Mouse (Mus musculus) lung, adult 2 months (tissue): ENCODE results near the gene Cit. TPM values are rescaled to one million over a fixed set of nuclear protein-coding genes. Genes with fewer than 3 reads are reported as not detected.

Source experiments
- DNase-seq: peaks from one replicate; pipeline ENCODE4 v3.0.0; 2022
- H3K4me1 ChIP-seq: fragments of 200-500 bp; 2 replicates; pipeline ENCODE4 v1.6.1; 2011; ENCODE audit warnings: low read length; ENCODE audit not compliant: control insufficient read depth, insufficient read depth
- H3K4me3 ChIP-seq: fragments of 200-500 bp; replicated peaks from 2 replicates; pipeline ENCODE3; 2011; ENCODE audit warnings: low read depth, mild to moderate bottlenecking, control low read depth, low read length; ENCODE audit errors: extremely low read depth
- CTCF ChIP-seq: fragments of 200-500 bp; IDR thresholded peaks from 2 replicates; pipeline ENCODE4 v1.5.1; 2011; ENCODE audit warnings: mild to moderate bottlenecking, low read length, control low read depth; ENCODE audit not compliant: insufficient read depth
- POLR2A ChIP-seq: fragments of 200-500 bp; IDR thresholded peaks from 2 replicates; pipeline ENCODE4 v1.6.1; 2011; ENCODE audit warnings: low read depth, mild to moderate bottlenecking, control low read depth, low read length, borderline replicate concordance; ENCODE audit errors: extremely low read depth
- WGBS: fragments of 180-500 bp; shearing (Covaris S2); methylation state at CpG from one replicate; pipeline ENCODE4 v1.1.7; 2018; 5-methylcytosine and 5-hydroxymethylcytosine counted together
- polyA plus RNA-seq: library from polyadenylated mRNA; depleted of rRNA; stranded (reverse); fragments of >200 nt; gene quantifications from 2 replicates; pipeline ENCODE4 v1.2.3, GENCODE M21; 2012

Gene Cit
- polyA plus RNA-seq, 1 experiment, result 4.0 TPM

DNA sequence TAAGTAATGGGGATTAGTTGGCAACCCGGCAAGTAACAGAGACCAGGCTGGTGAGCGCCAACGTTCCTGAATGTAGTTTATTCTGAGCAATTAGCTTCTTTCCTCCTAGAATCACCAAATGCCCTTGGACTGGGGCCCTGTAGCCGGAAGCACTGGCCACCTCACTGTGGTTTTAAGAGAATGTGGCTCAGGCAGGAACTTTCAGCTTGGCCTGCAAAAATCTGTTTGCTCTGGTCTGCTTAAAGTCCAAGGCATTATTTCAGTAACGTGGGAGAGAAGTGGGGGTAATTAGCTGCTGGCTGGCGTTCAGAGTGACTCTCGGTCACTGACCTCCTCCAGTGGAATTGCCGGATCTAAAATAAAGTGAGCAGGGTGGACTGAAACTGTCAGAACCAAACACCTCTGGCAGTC is 178.2 kb downstream of the Cit start:
- WGBS, result 16% methylated on average over 8 of the region's 8 CpGs
- Histone ChIP-seq H3K4me3 (peak overlapping the region; percentile 55), H3K4me1 (peaks cover 14% of the 10 kb centered on the region)
- TF ChIP-seq POLR2A, result 0 out of 2 replicates have a peak, but pooled peaks have one; percentile 9
- TF ChIP-seq CTCF, result no peak
- DNase-seq, result no peak

DNA sequence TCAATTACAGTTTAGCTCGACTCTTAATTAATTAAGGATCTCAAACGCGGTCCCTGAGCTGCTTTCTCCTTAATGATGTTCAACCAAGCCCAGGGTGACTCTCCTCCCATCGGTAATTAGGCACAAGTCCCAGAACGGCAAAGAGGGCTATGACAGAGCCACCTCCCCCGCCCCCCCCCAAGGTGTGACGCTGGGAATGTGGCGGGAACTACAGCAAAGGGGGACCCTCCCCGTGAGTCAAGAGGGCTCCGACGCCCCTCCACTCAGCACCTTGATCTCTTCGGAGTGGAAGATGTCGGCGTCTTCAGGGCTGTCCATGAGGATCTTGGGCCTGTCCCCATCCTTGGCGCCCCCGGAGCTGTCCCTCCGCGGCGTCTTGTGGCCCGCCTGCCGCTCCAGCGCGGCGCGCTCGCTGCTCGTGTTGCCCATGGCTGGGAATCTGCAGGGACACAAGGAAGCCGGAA is 178.8 kb downstream of the Cit start:
- H3K4me3 ChIP-seq, result peak overlapping the region; percentile 55
- WGBS, result 0% methylated on average over 28 of the region's 28 CpGs
- no peak for DNase-seq
- TF ChIP-seq CTCF, result no peak
- no peak for TF ChIP-seq POLR2A
- peaks cover 11% of the 10 kb centered on the region for H3K4me1 ChIP-seq

DNA sequence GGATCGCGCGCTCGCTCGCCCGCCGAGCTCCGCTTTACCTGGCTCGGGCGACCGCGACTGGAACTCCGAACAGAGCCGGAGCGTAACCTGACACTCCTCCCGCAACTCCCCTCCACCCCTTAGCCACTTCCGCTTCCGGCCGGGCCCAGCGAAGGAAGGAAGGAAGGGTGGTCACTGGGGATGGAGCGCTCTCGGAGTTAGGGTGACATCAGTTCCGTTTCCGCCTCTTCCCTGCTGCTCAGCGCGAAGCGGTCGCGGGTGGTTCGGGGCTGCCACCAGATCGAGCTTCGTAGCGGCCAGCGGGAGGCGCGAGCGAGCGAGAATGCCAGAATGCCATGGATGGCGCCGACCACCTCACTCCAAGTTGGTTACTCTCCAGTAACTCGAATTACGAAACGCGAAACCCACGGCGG is 179.3 kb downstream of the Cit start, which contains the start of gene Prkab1:
TSS of gene Prkab1 (minus strand) at position 182 of the 413 bp plus-strand sequence.
- peaks cover 7% of the 10 kb centered on the region for H3K4me1 ChIP-seq
- peak; percentile 89 for DNase-seq
- WGBS, result under 1% methylated on average over 46 of the region's 46 CpGs
- peak within 1 kb of the TSS; percentile 55 for H3K4me3 ChIP-seq
- TF ChIP-seq POLR2A (peak; percentile 84), CTCF (peak; percentile 45)

DNA sequence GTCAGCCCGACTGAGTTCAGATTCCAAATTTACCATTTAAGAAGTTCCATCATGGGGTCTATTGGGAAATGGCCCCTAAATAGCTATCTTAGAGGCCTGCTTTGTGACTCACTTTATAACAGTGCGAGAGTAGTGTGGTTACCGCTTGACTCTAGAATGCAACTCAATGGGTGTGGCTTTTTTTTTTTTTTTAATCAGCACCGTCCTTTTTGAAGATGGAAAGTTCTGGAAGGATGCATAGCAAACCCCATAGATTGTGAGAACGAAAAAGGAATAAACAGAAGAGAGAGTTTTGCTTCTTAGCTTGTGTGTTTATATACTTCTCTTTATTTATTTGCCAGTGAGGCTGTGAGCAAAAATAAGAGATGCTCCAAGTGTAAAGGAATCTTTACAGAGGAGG is 181.0 kb downstream of the Cit start:
- Histone ChIP-seq H3K4me1 (peaks cover 2% of the 10 kb centered on the region; the same call in 1 of the 2 replicates), H3K4me3 (no peak overlapping the region)
- DNase-seq, result no peak
- WGBS, result 87% methylated on average over 5 of the region's 5 CpGs
- no peak for TF ChIP-seq POLR2A
- no peak for TF ChIP-seq CTCF

DNA sequence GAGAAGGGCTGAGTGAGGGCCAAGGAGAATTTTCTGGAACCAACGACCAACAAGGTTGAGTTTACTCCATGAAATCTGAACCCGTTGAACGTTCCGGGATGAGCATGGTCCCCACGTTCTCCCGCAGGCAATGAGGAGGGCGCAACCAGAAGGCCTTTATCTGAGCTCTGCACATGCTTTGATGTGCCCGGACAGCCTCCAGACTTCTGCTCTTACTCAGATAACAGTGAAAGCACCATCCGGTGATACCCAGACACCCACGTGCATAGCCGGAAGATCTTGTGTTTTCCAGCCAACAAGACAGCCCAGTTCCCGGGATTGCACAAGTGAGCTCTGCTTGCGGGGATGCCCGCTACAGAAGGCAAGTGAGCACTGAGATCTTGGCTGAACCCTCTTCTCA is 181.5 kb downstream of the Cit start:
- DNase-seq, result no peak
- 87% methylated on average over 14 of the region's 14 CpGs for WGBS
- Histone ChIP-seq H3K4me3 (no peak overlapping the region), H3K4me1 (peaks cover 2% of the 10 kb centered on the region; the same call in 1 of the 2 replicates)
- TF ChIP-seq CTCF (no peak), POLR2A (no peak)

DNA sequence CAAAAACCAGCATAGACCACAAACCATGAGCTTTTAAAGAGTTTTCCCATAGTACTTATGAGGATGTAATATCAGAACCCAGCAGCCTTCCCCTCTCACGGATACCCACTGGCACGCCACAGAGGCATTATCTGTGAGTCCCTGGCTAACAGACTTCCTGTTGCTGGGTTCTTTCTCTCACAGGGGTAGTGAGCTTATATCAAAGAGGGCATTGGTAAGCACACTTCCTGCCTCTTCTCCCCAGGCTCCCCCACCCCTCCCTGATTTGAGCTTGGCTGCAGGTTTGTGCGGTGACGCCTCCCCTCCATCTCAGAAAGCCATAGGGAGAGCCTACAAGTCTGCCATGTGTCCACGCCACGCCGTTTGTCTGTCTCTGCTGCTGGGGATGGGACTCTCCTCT is 184.0 kb downstream of the Cit start:
- Histone ChIP-seq H3K4me1 (no peaks in the 10 kb centered on the region), H3K4me3 (no peak overlapping the region)
- TF ChIP-seq CTCF, result no peak
- TF ChIP-seq POLR2A, result no peak
- WGBS, result 40% methylated on average over 7 of the region's 7 CpGs
- no peak for DNase-seq

DNA sequence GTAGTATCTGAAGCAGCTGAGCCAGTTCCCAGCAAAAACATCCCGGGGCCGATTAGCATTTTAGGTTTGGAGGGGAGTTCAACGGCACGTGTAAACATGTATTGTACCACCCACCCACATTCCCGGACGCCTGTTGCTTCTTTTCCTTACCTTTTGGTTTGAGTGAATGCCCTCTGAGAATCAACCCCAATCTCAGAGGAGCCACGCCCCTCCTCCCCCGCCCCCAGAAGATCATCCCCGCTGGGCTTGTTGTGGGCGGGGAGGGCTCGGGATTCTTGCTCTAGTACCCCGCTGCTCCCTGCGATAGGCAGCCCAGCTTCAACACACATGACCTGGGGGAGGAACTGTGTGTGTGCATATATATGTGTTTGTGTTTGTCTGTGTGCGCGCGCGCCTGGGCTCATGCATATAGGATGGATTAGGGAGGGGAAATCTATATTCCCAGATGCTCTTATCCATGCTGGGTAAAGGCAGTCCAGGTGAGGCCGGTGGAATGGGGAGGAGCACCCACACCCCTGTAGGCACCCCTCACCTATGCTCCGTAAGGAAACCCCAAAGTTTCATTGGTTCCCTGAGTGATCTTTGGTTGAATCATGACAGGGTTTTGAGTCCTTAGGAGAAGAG is 185.6 kb downstream of the Cit start:
- Histone ChIP-seq H3K4me3 (no peak overlapping the region), H3K4me1 (no peaks in the 10 kb centered on the region)
- WGBS, result 22% methylated on average over 19 of the region's 19 CpGs
- TF ChIP-seq POLR2A (no peak), CTCF (no peak)
- DNase-seq, result no peak

DNA sequence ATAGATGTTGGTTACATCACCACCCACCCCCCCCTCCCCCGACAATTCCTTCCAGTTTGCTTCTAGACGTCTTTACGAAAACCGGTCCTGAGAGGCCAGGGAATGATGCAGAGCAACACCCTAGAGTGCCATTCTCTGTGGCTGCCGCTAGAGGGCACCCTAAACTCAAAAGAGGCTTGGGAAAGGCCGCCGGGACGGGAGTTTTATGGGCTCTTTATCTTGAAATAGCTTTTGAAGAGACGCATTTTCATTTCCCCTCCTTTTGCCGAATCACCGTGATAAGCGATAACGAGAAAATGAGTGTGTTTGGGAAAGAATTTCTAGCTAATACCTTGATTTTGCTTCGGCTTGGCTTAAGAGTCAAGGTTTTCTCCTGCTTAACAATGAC is 186.1 kb downstream of the Cit start:
- no peak overlapping the region for H3K4me3 ChIP-seq
- peak; percentile 60 for DNase-seq
- 2% methylated on average over 14 of the region's 14 CpGs for WGBS
- no peaks in the 10 kb centered on the region for H3K4me1 ChIP-seq
- TF ChIP-seq POLR2A, result no peak
- TF ChIP-seq CTCF, result peak; percentile 82

DNA sequence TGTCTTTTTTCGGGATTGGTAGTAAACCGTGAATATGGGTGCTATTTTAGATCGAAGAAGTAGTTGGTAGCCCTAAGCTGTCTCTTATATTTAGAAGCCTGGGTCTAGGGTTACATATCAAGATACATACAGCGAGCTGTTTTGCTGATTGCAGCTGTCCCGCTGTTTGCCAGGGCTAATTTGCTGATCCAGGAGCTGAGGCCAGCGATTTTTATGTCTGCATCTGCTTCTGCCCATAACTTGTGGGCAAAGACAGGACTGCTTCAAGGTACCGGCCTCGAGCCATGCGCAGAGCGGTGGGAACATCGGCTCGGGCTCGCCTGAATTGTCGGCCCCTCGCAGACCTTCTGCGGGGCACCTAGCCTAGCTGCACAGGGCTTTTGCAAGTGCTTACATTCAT is 191.4 kb downstream of the Cit start:
- no peak for DNase-seq
- TF ChIP-seq CTCF, result no peak
- TF ChIP-seq POLR2A, result no peak
- H3K4me1 ChIP-seq, result no peaks in the 10 kb centered on the region
- no peak overlapping the region for H3K4me3 ChIP-seq
- WGBS, result 64% methylated on average over 16 of the region's 16 CpGs

DNA sequence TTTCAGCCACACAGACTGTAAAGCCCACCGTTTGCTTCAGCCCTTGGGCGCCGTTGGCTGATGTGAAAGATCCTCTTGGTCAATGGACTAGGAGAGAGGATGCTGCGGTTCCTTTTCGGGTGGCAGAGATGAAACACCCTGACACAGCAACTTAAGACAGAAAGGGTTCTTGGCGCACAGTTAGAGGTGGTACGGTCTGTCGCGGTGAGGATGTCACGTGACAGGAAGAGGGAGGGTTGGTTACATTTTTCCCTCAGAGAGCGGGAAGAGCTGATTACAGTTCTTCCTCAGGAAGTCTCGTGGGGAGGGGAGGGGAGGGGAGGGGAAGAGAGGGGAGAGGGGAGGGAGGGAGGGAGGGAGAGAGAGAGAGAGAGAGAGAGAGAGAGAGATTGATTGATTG is 192.7 kb downstream of the Cit start:
- TF ChIP-seq CTCF (no peak), POLR2A (no peak)
- Histone ChIP-seq H3K4me3 (no peak overlapping the region), H3K4me1 (no peaks in the 10 kb centered on the region)
- no peak for DNase-seq
- WGBS, result 41% methylated on average over 12 of the region's 12 CpGs
